ENCODE assay signal across 30 mouse cellular contexts in the genomic region with DNA sequence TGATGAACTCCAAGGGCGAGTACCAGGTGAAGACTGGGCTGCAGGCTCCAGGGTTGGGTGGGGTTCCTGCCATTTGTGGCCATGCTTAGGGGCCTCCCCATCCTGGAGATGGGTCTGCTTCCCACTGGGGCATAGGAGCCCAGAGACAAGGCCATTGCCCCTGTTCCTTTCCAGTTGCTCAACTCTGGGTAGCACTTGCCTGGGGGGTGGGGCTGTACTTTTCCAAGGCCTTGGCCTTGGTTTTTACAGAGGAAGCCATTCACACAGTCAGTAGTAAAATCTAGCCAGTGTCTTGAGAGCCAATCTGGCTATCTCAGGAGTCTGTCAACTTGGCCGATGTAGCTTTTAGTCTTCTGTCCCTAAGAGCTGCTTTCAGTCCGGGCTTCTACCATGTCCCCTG. TPM values are rescaled to one million over a fixed set of nuclear protein-coding genes. Genes with fewer than 3 reads are reported as not detected.
DNase-seq lines count a peak whose midpoint lies in the region.
"Had no signal": no experiment of that assay in that cellular context is flagged by ENCODE, and none has a peak within 500 bp of the region (broad histone marks: within the 10 kb centered on the region; RNA-seq: fewer than 3 reads in every experiment).

No protein-coding gene starts in this region.

- no peak overlapping the region for H3K27ac ChIP-seq in embryonic facial prominence, embryonic 10.5 days (replicated peaks)
- H3K27ac ChIP-seq: heart, embryonic 10.5 days; heart, embryonic 15.5 days; hindbrain, embryonic 13.5 days; left cerebral cortex, adult 2 months; limb, embryonic 12.5 days; liver, embryonic 12.5 days had no signal

- H3K9me3 ChIP-seq in embryonic facial prominence, embryonic 10.5 days, result no peaks in the 10 kb centered on the region
- H3K9me3 ChIP-seq: heart, embryonic 10.5 days; heart, embryonic 15.5 days; hindbrain, embryonic 13.5 days; limb, embryonic 12.5 days; liver, embryonic 12.5 days had no signal

- H3K27me3 ChIP-seq in embryonic facial prominence, embryonic 10.5 days (replicated peaks; ENCODE audit: low read depth, poor library complexity, severe bottlenecking), result no peaks in the 10 kb centered on the region
- H3K27me3 ChIP-seq: heart, embryonic 15.5 days; hindbrain, embryonic 13.5 days; limb, embryonic 12.5 days; liver, embryonic 12.5 days had no signal

- 0 out of 2 replicates have a peak overlapping the region, but pooled peaks have one; percentile 11 for H3K4me3 ChIP-seq in embryonic facial prominence, embryonic 10.5 days
- H3K4me3 ChIP-seq: erythroblast, embryonic 14.5 days; heart, embryonic 10.5 days; heart, embryonic 15.5 days; hindbrain, embryonic 13.5 days; left cerebral cortex, adult 2 months; limb, embryonic 12.5 days; liver, embryonic 12.5 days had no signal

- H3K36me3 ChIP-seq in embryonic facial prominence, embryonic 10.5 days (replicated peaks), result peaks cover 63% of the 10 kb centered on the region

- 90% methylated on average over 3 of the region's 3 CpGs for WGBS in embryonic facial prominence, embryonic 10.5 days

- peak; percentile 69 for DNase-seq in ovary, postnatal 36 days (ENCODE audit: low spot score)
- DNase-seq in ovary, postnatal 14 days (ENCODE audit: low spot score), result no peak
- DNase-seq in adrenal gland, adult 8-10 months, result peak; percentile 87
- DNase-seq in embryonic facial prominence, embryonic 10.5 days (ENCODE audit: low spot score), result no peak
- DNase-seq in MN1 (ENCODE audit: low spot score), result no peak
- DNase-seq in urinary bladder, postnatal 10 days (ENCODE audit: low spot score), result no peak
- DNase-seq: B cell, adult 2 months; cerebellum, adult 18-20 months; cerebellum, postnatal 10 days; forebrain, postnatal 0 days; gastrocnemius, postnatal 14 days; heart, adult 11 months; heart, postnatal 36 days; liver, postnatal 0 days; lung, postnatal 36 days; spleen, adult 18-20 months; thymus, postnatal 4 days had no signal

- H3K4me1 ChIP-seq in embryonic facial prominence, embryonic 10.5 days, result peaks cover 23% of the 10 kb centered on the region

RNA-seq across cellular contexts. Expression of gene Slc25a10, which starts 5.8 kb away (rescaled TPM):
- 100 to 1,000 TPM; 121 to 174 (median 163) TPM for total RNA-seq in adrenal gland, adult 8-10 months (2022)
- 68.6 and 69.4 TPM in 2 replicates for polyA plus RNA-seq in embryonic facial prominence, embryonic 10.5 days (2016; fragmentation: Nextera tagmentation; extraction: Ambion mirVana)

RNA-seq across cellular contexts. Expression of gene Mrpl12, which starts 13.0 kb away (rescaled TPM):
- 10 to 100 TPM; 77.6 to 95.8 (median 90.1) TPM for total RNA-seq in adrenal gland, adult 8-10 months (2022)
- 206 and 216 TPM in 2 replicates for polyA plus RNA-seq in embryonic facial prominence, embryonic 10.5 days (2016; fragmentation: Nextera tagmentation; extraction: Ambion mirVana)

RNA-seq across cellular contexts. Expression of gene Arl16, which starts 30.0 kb away (rescaled TPM):
- 10 to 100 TPM; 22.8 to 38.7 (median 29.5) TPM for total RNA-seq in adrenal gland, adult 8-10 months (2022)
- 55.9 and 66.9 TPM in 2 replicates for polyA plus RNA-seq in embryonic facial prominence, embryonic 10.5 days (2016; fragmentation: Nextera tagmentation; extraction: Ambion mirVana)

RNA-seq across cellular contexts. Expression of gene Gcgr, which starts 33.1 kb away (rescaled TPM):
- total RNA-seq in adrenal gland, adult 8-10 months (2022), result 1 to 10 TPM in 3 of 4 experiments, under 1 TPM in 1; 0.87 to 4.0 (median 2.3) TPM
- polyA plus RNA-seq in embryonic facial prominence, embryonic 10.5 days (2016; fragmentation: Nextera tagmentation; extraction: Ambion mirVana), result 0.33 and 0.62 TPM in 2 replicates
- total RNA-seq: common myeloid progenitor, adult 5-6 weeks; forebrain, postnatal 0 days; layer of hippocampus, adult 18-20 months; left cerebral cortex, adult 2 months; left cerebral cortex, postnatal 25 days; megakaryocyte, adult 5-6 weeks had no signal
- polyA plus RNA-seq: forebrain, embryonic 11.5 days; midbrain, embryonic 11.5 days had no signal

RNA-seq across cellular contexts. Expression of gene Ccdc137, which starts 39.5 kb away (rescaled TPM):
- total RNA-seq in adrenal gland, adult 8-10 months (2022), result 10 to 100 TPM; 24.2 to 33.4 (median 29.4) TPM
- polyA plus RNA-seq in embryonic facial prominence, embryonic 10.5 days (2016; fragmentation: Nextera tagmentation; extraction: Ambion mirVana), result 49.6 and 50.7 TPM in 2 replicates

Comparison
In these comparisons a context has a peak if more than half of its experiments do, and no peak if none do; other contexts are left out.
1. DNase-seq: peak in ovary, postnatal 36 days (single experiment) and adrenal gland, adult 8-10 months (single experiment); none in ovary, postnatal 14 days (single experiment), embryonic facial prominence, embryonic 10.5 days (single experiment), MN1 (single experiment) and urinary bladder, postnatal 10 days (single experiment).